Mouse (Mus musculus) frontal cortex, adult (tissue): ENCODE results near the gene Prkci.
A peak's percentile ranks its signal among the peaks of the same experiment; 100 is the strongest.

ENCODE experiments used
- ATAC-seq: cut with Nextera tagmentation; 2 replicates; pipeline ENCODE4 v1.9.2; 2017; ENCODE audit warnings: mild to moderate bottlenecking, moderate library complexity, mixed read lengths; ENCODE audit not compliant: low TSS enrichment

Gene Prkci

DNA sequence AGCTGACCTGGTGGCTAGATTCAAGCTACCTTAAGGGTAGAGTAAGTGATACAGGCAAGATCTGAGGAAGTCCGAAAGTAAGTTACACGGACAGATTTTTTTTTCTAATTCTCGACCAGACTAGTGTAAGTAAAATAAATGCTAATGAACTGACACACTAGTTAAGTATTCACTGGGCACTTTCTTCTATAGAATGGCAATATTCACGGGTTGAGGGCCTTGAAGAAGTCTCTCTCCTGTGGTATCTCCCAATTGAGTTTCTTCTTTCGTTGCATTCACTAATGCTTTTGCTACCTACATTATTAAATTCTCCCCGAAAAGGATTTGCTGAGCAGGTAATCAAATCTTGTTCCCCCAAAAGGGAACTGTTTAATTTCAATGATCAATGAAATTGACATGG lies 688 bp upstream of the Prkci start:
- ATAC-seq, result no peak

DNA sequence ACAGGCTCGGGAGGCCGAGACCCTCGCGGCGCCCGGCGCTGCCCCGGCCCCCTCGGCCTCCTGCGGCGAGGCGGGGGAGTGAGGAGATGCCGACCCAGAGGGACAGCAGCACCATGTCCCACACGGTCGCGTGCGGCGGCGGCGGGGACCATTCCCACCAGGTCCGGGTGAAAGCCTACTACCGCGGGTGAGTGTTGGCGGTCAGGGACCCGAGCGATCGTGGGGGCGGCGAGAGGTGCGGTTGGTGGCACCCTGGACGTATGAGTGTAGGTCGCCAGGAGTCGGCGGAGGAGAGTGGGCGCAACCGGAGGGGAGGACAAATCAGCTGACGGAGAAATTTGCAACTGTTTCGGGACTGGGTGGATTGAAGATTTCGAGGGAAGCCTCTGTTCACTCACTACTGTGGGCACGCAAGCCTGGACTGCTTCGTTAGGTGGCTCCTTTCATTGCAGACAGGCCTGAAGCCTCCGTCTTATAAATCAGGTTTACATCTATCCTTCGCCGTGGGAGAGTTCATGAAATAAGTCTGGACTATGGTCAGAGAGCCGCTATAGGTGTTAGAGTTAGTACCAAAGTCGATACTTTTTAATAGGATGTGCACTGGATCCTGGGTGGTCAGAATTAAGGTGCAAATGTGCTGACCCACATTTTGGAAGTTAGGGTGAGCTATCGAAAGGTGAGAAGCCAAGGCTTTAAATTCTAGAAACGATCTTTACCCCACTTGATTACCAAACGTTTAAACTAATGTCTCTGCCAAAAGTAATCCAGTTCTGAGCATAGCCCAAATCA lies 546 bp downstream of the Prkci start:
- ATAC-seq, result peak; percentile 56

DNA sequence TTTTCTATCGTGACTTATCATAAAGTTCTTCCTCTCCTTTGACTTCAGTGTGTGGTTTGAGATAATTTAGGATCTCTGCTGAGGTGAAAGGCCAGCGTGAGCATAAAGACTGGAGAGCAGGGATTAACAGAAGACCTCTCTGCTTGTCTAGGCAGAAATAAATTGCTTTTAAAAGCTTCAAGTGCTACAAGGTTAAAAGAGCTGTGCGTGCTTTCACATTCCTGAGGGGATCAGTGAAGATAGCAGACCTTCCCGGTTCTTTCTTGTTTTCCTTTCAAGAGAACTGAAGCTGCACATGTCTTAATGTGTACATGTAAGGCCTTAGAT lies 1.1 kb downstream of the Prkci start:
- no peak for ATAC-seq

DNA sequence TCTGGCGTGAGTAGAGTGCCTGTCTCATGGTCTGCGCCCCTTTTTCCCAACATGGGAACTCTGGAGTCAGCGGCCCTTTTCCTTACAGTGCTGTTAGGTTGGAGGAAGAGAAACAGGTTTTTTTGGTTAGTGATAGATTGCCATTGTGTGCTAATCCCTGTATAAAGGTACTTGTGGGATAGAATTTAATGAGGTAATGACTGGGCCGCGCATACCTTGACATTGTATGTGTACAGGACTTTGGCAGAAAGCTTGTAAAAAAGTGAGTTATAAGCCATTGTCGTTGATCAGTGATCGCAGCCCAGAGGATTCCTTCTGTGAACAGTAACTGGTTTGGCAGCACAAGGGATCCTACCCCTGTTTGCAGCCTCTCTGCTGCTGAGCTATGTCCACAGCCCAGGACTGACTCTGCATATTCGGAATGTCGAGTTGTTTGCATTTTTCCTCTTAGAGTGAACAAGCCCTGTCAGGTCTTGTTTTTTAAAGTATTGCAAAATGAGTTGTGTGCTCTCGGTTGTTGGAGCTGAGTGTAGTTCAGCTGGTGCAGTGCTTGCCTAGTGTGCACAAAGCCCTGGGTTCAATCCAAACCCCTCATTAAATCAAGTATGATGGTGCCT lies 4.0 kb downstream of the Prkci start:
- ATAC-seq, result no peak

DNA sequence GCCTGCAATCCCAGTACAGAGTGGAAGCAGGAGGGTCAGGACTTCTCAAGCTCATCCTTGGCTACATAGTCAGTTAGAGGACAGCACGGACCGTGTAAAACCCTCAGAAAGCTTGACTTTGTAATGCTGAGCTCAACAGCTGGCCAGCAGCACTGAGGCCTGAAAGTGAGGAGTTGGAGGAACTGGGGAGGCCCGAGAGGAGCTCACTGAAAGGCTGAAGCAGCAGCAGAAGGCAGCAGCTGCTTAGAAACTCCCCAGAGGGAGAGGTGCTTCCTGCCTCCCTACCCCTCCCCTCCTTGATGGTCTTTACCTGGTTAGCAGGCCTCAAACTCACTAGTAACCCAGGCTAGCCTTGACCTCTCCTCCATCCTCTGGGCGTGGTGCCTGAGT lies 4.5 kb downstream of the Prkci start:
- no peak for ATAC-seq

DNA sequence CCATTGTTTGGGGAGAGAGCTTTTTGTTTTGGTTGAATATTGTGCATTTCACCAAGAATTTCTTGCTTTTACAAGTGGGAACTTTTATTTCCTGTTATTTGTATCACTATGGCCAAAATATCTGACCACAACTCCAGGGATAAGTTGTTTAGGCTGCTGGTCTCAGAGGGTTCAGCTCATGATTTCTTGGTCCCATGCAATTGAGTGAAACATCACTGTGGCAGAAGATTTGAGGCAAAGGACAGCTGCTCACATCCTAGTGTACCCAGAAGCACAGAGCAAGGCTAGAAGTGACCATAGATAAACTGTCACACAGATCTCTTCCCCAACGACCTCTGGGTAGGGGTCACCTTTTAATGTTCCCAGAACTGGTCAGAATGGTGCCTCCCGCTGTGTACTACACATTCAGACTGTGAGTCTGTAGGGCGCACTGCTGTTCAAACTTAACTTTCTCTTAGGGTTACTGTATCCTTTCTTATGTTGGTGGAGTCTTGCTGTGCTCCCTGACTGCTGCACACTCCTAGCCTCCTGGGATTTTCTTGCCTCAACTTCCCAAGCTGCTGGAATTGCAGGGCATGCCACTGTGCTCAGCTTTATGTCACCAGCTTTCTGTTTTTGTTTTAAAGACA lies 5.6 kb downstream of the Prkci start:
- ATAC-seq, result no peak

DNA sequence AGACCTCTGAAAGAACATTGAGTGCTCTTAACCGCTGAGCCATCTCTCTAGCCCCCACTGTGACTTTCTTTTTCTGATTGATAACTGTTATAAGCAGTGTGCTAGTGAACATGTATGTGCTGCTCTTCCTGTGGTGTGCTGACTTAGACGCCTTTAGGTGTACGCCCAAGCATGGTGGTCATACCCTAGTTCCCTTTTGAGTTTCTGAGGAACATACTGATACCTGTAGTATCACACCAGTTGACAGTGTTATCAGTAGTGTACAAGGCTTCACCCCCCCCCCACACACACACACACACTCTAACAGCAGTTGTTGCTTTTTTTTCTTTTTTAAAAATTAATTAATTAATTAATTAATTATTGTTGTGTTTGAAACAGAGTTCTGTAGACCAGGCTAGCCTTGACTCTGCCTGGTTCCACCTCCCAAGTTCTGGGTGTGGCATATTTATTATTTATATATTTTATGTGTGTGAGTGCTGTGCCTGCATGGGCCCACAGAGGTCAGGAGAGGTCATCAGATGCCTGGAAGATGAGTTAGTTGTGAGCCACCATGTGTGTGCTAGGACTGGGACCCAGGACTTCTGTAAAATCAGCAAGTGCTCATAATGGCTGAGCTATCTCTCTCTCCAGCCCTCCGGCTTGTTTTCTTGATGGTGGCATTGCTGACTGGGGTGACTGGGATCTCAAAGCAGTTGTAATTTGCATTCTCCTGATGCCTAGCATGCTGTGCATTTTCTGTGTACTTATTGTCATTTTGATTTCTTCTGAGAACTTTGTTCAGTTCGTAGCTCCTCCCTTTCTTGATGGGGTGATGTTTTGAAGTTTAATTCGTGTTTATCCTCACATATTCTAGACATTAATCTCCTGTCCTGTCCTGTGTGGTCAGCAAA lies 9.0 kb downstream of the Prkci start:
- no peak for ATAC-seq

DNA sequence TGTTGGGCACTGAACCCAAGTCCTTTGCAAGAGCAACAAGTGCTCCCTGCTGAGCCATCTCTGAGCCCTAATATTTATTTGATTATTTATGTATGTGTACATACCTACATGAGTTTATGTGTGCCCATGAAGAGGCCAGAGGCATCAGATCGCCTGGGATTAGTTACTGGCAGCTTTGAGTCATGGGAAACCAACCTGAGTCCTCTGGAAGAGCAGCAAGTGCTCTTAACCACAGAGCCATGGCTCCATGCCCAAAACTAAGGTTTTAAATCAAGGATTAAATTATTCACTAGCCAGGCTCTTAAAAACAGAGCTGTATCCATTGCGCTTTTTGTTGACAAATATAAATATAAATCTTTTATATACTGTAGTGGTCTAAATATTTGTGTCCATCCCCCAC lies 18.8 kb downstream of the Prkci start:
- ATAC-seq, result no peak

DNA sequence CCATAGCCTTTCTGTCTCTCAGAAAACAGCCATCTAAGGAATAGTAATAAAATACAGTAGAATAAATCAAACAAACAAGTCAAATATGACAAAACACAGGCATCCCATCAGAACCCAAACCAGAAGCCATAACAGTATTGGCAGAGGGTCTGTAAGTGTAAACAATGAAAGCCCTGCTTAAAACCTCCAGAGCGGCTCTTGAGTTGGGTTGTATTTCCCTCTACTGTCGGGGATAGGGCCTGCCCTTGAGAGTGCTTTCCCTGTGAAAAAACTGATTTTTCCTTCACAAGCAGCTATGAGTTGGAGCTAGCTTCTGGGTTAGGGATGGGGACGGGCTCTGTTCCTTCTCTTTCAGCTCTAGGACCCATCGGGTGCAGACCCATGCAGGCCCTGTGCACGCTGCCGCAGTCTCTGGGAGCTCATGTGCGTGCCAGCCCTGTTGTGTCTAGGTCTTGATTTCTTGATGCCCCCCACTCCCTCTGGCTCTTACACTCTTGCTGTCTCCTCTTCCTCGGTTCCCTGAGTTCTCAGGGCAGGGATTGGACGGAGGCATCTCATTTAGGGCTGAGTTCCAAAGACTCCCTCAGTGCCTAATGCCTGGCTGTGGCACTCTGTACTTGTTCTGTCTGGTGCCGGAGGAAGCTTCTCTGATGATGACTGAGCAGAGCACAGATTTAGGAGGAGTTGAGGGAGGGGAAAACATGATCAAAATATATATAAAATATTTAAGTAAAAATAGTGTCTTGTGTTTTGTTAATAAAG lies 20.3 kb downstream of the Prkci start:
- no peak for ATAC-seq

DNA sequence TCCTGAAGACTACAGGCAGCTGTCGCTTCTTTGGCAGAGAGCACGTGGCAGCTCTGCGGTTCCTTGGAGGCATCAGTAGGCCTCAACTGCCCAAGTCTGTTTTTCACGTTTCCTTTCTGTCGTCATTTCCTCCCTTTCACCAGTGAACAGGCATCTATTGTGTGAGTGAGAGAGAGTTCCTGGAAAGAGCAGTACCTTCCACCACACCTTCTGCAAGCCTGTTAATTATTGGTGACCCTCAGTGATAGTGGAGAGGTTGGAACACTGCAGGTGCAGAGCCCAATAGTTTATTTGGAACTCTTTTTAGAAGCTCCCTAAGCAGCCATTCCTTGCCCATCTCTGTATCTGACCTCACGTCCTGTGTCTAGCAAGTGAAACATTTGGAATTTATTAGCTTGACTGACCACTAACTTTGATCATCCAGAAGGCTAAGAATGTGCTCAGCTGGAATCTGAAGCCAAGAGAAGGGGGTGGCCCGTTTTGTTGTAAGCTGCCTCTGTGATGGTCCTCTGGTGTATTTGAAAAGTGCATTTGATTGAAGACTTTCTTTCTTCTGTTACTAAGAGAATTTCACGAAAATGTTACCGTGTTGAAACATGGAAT lies 21.1 kb downstream of the Prkci start:
- ATAC-seq, result no peak

DNA sequence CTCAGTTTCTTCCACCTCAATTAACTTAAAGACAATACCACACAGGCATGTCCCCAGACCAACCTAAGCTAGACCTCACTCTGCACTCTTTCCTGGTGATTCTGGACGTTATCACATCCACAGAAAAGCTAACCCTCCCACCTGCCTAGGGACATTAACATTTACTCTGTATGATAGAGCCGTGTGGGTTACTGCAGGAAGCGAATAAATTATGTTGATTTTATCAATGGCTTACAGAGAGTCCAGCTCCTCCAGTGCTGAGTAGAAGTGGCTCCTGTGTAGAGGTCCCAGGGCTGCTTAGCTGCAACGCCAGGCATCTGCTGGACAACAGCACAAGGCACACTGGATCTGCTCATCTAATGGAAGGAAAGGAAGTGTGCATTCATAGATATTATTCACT lies 22.1 kb downstream of the Prkci start:
- no peak for ATAC-seq

DNA sequence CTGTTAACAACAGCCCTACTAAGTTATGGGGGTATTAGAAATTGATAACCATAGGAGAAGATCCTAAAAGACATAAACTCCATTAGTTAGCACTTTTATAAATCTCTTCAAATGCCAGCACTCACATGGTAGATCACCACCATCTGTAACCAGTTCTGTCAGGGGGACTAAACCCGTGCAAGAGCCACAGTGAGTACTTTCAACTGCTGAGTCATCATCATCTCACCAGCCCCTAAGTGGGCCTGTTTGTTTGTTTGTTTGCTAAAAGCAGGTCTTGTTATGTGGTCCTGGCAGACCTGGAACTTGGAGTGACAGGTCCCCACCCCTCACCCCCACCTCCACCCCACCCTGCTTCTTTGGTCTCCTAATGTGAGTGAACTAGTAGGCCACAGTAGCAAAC lies 23.7 kb downstream of the Prkci start:
- ATAC-seq, result no peak

DNA sequence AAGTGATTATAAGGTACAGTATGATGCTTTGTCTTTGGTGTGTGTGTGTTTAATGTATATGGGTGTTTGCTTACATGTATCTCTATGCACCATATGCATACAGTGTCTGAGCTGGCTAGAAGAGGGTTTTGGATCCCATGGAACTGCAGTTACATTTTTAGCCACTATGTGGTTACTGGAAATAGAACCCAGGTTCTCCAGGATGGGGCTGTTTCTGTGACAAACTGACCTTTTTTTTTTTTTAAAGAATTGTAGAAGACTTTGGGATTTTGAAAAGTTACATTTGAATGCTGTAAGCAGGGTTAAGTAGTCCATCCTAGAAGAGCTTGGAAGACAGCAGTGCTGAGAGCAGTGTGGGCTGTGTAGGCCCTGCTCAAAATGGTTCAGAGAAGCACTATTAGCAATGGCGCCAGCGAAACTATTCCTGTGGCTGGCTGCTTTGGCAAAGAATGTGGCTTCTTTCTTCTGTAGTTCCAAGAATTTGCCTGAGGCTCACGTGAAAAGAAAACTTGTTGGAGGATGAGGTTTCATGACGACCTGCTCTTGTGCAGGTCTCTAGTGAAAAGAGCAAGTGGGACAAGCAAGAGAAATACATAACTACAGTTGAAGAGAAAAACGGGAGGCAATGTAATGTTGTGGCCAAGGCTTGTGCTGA lies 24.4 kb downstream of the Prkci start:
- 0 out of 2 replicates have a peak, but pooled peaks have one; percentile 50 for ATAC-seq

DNA sequence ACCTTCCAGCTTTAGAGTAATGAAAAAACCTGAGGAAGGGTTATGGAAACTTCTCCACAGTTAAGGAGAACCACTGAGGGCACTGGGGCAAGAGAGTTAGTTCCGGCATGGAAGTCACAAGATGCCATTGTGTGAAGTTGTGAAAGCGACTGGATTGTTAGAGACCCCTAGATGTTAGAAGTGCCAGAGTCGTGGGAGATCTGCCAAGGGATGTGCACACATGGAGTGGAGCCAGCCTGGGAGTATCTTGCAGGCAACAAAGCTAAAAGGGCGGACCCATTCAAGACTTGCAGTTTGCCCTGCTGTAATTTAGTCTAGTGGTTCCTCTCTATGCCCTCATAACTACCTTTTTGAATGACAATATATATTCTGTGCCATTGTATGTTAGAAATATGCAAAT lies 25.1 kb downstream of the Prkci start:
- no peak for ATAC-seq

DNA sequence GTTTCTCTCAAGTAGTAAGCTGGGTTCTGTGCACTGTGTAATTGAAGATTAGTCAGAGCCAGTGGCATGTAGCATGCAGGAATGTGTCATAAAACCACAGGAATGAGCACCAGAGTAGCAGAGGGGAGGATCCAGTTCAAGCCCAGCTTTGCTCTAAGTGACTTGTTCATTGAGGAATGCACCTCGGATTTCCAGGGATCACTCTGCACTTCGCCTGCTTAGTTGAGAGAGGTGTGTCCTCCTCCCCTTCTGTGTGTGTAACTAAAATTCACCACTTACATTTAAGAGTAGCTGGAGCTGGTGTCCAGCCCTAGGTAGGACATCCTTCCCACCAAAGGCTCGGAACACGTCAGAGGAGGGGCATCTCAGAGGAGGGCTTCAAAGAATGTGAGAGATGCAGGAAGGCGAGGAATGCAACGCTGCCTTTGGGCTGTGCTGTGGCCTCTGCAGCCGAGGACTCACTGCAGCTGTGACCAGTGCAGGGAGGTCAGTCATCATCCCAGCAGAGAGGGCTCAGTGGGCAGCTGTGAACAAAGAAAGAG lies 27.4 kb downstream of the Prkci start:
- no peak for ATAC-seq

DNA sequence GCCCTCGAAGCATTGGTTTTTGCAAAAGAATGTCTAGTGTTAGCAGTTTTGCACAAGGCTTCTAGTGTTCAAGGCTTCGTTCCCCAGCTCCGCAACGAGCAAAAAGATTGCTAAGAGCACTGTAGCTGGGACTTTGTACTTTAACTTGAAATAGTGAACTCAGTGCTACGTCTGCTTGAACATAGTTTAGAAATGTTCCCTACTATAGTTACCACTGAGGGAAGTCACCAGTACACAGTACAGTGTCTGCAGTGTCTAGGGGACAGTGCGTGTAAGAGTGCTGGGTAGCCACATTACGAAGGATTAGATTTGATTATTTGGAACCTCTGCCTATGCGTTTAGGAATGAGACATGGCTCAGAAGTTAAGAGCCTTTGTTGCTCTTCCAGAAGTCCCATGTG lies 32.2 kb downstream of the Prkci start:
- ATAC-seq, result no peak

DNA sequence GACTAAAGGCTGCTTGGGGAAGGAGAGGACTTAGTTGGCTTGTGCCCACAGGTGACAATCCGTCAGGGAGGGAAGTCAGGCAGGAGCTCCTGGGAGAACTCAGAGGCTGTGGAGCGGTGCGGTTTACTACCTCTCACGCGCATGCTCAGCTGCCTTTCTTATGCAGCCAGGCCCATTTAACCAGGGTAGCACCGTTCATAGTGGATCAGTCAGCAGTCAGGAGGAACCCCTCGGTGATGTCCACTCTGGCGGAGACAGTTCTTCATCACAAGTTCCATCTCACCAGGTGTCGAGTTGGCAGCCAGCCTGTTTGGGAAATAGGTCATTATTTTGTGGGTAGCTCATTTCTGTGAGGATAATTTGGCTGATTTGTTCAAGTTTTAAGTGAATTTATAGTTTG lies 36.1 kb downstream of the Prkci start:
- no peak for ATAC-seq

DNA sequence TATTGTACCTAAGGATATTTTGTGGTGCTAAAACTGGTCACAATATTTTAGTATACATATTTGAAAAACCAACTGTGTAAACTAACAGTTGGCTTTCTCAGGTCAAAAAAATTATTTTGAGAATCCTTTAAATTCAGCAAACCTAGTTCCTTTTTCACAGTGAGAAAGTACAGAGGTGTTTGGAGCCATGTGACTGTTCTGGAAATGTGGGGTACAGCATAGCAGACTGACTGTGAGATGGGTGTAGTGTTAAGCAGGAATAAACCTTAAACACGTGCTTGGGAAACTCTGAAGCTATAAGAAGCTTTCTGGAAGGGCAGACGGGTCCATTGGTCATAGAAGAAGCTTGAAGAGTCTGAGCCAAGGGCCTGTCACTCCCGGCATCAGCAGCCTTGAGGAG lies 38.1 kb downstream of the Prkci start:
- peak; percentile 91 for ATAC-seq

DNA sequence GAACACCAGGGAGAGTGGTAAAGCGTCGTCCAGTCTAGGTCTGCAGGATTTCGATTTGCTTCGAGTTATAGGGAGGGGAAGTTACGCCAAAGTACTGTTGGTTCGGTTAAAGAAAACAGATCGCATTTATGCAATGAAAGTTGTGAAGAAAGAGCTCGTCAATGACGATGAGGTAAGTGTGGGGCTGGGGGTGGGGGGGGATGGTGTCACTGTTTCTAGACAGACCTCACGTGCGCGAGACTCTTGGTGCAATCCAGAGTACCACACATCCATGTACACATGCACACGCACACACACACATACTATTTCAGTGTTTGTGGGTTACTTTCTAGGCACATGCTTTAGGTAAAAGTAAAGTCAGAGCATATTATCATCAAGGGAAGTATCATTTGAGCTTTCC lies 42.3 kb downstream of the Prkci start:
- no peak for ATAC-seq

DNA sequence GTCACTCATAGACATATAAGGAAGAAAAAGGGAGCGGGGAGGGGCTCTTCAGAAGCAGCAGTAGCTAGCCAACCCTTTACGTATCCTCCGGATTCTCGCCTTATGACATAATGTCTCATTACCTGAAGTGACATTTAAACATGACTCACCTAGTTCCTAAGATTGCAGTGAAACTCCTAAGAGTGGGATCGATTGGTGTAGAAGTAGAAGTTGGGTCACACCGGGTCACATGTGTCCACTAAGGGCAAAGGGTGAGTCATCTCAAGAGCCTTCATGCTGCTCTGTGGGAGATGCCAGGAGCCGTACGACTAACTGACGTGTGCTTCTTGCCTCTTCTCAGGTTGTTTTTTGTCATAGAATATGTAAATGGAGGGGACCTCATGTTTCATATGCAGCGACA lies 43.1 kb downstream of the Prkci start:
- ATAC-seq, result no peak
